Mouse (Mus musculus) left cerebral cortex, postnatal 36 days (tissue): Measurements from ENCODE around the gene Rbm33. TPM values are rescaled to one million over a fixed set of nuclear protein-coding genes. Genes with fewer than 3 reads are reported as not detected.
A peak's percentile ranks its signal among the peaks of the same experiment; 100 is the strongest.

Experiments used
- DNase-seq, 2 experiments: peaks; one replicate each; pipeline ENCODE4 v3.0.0; 2021 to 2022; ENCODE audit warnings: low spot score in 2 of 2, mixed read lengths in 1 of 2
- intact Hi-C: fragments of 180-260 bp; cut with DNase I; formaldehyde crosslinking; loops from one replicate; pipeline ENCODE4 v1.15.1; 2025
- total RNA-seq, 2 experiments: library from RNA; stranded (reverse); gene quantifications; 2 replicates each; pipeline ENCODE4 v1.2.3; 2021

Rbm33 gene
- total RNA-seq, 2 experiments from 2014 or later, result 55.7 to 85.0 TPM

DNA sequence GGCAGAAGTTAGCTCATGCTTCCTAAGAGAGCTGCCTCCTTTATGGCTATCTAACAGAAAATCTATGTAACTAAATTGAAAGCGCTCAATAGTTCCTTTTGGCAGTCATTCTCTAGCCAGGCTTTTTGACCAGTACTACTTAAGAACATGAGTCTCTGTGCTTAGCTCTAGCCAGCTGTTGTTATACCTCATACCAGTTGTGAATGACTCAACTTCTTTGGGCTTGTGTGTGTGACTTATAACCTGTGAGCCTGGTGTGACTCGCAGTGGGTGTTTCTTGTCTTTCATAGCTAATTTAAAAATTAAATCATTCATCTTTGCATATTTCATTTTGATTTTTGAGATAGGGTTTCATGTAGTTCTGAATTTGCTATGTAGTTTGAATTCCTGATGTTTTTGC is 80.4 kb downstream of the Rbm33 start:
- intact Hi-C loops, result no loop called here

DNA sequence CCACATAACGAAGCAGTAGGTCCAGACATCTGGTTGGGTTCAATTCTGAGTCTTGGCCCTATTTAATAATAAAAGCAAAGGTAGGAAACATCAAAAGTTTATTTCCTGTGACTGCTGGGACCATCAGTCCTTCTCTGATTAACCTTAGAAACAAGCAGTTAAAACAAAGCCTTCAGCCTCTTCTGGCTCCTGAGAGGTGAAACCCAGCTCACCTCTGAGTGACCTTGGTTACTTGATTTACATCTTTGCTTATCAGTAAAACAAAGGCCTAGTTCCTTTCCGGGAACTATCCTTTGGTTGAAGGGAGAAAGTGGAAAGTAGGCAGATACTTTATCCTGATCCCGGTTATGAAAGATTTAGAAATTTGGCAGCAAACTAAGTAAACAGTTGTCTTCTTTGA is 81.8 kb downstream of the Rbm33 start:
- intact Hi-C loops, result no loop called here
- DNase-seq, result no peak

More for the DNA sequence above, 80.4 kb downstream of the Rbm33 start:
- no peak for DNase-seq

DNA sequence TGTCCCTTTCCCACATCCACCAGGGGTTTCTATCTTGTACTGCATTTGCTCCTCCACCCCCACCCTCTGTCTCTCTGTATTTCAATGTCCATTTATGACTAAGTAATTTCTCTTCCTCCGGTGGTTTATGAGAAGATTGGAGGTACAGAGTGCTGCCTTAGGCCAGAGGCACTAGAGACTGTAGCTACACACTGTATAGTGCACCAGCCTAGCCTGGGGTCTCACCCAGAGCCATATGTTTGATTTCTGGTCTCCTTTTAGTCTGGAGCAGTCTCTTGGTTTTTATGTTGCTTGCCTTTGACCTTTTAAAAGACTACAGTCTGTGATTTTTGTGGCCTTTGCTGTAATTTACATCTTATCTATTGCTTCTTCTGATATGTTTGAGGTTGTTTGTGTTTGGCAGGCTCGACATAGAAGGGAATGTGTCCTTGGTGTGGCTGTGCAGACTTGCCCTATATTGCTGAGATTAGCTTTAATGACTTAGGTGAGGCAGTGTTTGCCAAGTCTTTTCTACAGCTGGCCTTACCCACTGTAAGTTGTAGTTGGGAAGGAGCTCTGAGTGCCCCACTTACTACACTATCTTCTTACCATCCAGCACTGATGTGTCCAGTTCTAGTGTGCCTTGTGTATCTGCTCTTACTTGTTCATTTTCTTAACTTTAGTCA is 82.7 kb downstream of the Rbm33 start:
- intact Hi-C loops, result no loop called here
- DNase-seq, result no peak

- DNase-seq, result no peak
- intact Hi-C loops, result no loop called here
Measured at GRCm38 (mm10) chr5:28402756-28403155, 85.8 kb downstream of the Rbm33 start.

GRCm38 (mm10) chr5:28406662-28407061 is 89.7 kb downstream of the Rbm33 start:
- intact Hi-C loops, result no loop called here

DNA sequence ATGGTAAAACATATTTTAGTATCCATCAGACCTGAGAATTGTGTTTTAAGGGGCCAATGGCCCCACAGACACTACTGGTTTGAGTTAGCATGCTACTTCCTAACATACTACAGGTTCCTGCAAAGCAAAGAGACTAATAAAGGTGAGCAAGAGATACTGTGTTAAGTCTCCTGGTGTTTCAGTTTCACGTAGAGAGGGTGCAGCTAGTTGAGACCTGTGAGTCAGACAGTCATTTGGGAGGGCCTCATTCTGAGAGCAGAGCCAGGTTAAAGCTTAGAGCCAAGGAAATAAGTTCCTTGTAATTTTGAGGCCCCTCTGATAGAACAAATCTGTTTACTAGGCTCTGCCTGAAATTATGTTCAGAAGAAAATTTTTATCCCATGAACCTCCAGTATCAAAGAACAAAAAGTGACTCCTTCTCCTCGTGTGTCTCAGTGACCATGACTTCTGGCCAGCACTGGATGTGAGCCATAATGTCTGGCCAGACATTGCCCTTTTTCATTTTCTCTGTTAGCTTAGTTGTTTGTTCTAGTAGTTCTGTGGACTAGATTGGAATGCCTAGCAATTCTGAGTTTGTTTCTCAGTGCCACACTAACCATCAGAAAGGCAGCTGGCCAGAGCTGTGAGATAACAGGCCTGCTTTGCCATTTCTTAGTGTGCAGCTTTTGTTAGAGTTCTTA is 95.2 kb downstream of the Rbm33 start:
- no peak for DNase-seq
- intact Hi-C loops, result no loop called here

More at GRCm38 (mm10) chr5:28406662-28407061, 89.7 kb downstream of the Rbm33 start:
- DNase-seq, result no peak

DNA sequence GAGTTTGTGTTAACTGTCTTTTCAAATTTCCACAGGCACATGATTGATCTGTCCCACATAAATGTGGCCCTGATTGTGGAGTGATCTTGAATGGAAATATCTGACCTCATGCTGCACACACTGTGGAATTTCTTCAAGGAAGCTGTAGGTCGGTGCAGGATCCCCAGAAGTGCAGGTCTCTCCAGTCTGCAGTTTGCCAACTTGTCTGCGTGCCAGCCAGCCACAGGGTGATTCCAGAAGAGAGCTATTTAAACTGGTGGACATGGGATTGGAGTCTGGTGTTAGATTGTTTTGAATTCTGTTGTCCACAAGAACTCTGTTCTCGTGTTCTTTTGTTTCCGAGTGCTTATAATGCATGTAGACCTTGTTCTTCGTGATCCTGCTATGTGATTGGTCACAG is 96.6 kb downstream of the Rbm33 start:
- intact Hi-C loops, result no loop called here
- no peak for DNase-seq

GRCm38 (mm10) chr5:28414076-28414475 is 97.2 kb downstream of the Rbm33 start:
- intact Hi-C loops, result no loop called here
- no peak for DNase-seq

DNA sequence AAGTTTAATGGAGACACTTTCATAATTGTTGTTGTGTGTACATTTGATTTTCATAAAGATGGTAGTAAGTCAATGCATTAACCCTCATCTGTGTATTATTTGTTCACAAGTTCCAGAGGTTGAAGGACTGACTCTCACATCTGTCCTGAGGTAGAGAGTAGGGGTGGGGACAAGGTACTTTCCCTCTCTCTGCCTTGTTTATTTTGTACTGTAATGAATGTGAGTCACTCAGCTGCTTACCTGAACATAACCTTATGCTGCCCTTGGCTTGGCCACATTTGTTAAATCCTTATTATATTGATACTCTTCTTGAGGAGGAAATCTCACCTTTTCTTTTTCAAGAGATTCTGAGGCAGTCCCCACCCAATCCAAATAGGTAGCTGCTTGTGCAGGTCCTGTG is 99.1 kb downstream of the Rbm33 start:
- no peak for DNase-seq
- intact Hi-C loops, result no loop called here

DNA sequence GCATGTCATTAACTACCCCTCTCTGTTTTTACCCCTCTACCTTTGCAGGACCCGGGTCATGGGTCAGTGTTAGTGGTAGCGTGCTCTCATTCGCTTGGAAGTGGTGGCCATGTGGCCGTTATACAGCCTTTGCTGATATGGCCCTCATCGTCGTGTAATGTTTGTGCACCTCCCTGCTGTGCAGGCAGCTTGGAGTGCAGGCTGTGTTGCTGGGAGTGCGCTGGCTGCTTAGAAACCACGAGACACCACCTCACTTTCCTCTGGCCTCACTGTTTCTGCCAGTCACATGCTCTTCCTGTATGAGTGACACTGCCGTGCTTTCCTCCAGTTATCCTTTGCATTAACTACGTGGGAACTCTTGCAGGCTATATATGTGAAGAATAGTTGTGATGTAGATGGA is 101.8 kb downstream of the Rbm33 start:
- intact Hi-C loops, result no loop called here
- no peak for DNase-seq

DNA sequence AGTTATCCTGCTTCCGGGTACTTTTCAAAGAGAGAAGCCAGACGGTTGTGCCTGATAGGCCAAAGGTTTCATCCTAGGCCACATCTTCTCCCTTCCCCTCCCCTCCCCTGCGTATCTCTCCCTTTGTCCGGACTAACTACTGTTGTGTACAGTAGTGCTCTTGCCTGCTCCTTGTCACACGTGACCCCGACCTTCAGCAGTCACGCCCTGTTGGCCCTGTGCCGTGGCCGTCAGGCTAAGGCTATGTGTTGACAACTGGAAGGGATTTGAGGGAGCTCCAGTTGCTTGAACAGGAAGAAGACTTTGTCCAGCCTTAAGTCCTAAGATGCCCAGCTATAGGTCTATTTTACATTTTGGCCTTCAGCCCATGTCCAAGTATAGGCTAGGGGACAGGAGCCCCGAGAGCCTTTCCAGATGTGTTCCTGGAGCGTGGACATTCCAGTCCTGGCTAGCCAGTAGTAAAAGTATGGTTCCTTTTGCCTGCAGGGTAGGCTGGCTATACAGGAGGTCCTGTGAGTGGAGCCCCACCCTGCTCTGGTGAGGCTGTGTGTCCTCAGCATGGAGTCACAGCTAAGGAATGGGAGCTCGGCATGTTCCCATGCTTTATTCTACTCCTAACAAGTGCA is 102.8 kb downstream of the Rbm33 start:
- DNase-seq, result peak in 1 of 2 experiments; percentile 0
- intact Hi-C loops, result no loop called here

DNA sequence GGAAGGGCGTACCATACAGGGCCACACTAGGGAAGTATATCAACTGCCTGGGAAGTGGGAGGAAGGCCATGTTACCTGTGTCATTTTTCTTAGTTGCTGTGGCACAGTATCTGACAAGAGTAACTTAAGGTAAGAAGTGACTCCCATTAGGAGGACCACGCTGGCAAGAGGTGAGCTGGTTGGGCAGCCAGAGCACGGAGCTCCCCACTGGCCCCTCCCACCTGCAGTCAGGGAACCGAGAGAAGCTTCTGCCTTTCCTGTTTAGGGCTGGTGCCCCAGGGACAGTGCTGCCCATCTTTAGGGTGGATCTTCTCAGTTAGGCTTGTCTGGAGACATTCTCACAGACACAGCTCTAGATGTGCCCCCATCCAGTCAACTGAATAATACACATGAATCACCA is 106.9 kb downstream of the Rbm33 start:
- intact Hi-C loops, result no loop called here
- no peak for DNase-seq

- intact Hi-C loops, result no loop called here
- DNase-seq, result peak in 1 of 2 experiments; percentile 1
Measured at GRCm38 (mm10) chr5:28425926-28426325, 109.0 kb downstream of the Rbm33 start.

DNA sequence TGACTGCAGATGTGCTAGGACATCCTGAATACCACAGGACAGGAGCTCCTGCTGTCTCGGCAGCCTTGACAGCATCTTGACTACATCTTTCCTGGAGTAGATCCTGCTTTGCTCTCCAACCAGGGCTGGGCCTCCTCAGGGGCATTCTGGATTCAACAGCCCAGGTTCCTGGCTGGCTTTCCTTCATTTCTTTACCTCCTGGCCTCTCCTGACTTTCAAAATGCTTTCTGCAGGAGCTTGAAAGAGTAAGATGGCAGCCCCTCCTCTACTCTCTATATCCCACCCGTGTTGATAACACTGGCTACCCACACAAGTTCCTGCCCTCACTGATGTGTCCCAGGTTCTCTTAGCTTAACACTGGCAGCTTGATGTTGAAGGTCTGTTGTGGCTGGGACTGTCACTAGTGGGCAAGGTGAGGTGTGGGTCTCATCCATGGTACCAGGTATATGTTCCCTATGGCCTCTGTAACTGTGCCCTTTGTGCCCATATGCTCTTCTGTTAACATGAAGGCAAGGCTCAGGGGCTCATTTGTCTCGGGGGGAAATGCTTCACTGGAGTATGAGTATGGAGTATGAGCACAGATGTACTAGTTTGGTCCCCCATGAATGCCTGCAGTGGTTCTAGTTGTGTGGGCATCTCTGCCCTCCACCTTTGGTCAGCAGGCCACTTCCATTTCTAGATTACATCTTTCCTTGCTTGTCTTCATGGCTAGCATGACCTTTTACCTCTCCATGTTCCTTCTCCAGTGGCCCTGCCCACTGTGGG is 133.4 kb downstream of the Rbm33 start:
- intact Hi-C loops, result loop anchor here (5.0 to 10.0 kb wide), 2 partner anchors 827 to 884 kb away; no protein-coding TSS in a partner anchor
- DNase-seq, result peak in 1 of 2 experiments; percentile 1

- intact Hi-C loops, result loop anchor here (1.0 to 10.0 kb wide), 3 partner anchors 584 to 884 kb away; no protein-coding TSS in a partner anchor
- peak; percentile 74 to 79 for DNase-seq
Measured at GRCm38 (mm10) chr5:28451053-28451638, 134.2 kb downstream of the Rbm33 start.

DNA sequence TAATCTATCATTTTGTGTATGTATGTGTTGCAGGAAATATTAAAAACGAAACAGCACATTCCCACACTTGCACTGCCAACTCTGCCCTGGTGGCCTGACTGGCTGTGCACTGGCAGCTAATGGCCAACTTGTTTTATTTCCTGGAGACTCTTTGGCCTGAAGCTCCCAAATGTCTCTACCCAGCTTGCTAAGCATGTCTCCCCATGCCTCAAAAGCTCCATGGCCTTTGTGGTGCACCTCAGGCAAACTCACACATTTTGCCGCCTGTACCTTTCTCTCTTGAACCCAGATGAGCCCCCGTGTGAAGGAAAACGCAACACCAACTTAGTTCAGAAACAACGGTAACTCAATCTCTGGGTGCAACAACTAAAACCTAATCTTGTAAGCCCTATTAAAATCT is 136.2 kb downstream of the Rbm33 start:
- intact Hi-C loops, result loop anchor here (5.0 to 10.0 kb wide), 2 partner anchors 824 to 882 kb away; no protein-coding TSS in a partner anchor
- peak in 1 of 2 experiments; percentile 2 for DNase-seq

DNA sequence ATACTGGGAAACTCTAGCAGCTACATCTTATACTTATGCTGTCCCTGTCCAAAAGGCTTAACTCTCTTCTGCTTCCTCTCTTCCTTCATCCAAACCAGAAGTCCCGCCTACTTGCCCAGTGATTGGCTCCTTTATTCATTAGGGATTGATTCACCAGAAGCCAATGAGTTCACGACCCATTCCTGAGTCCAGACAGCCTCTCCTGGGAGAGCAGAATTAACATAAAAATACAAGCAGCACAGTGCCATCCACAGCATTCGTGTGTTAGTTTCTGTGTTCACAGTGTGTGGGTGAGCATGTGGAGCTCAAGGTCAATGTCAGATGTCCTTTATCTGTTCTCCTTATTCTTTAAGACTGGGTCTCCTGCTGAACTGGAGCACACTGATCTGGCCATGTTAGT is 136.6 kb downstream of the Rbm33 start:
- intact Hi-C loops, result loop anchor here (5.0 to 10.0 kb wide), 2 partner anchors 824 to 881 kb away; no protein-coding TSS in a partner anchor
- DNase-seq, result peak in 1 of 2 experiments; percentile 2

DNA sequence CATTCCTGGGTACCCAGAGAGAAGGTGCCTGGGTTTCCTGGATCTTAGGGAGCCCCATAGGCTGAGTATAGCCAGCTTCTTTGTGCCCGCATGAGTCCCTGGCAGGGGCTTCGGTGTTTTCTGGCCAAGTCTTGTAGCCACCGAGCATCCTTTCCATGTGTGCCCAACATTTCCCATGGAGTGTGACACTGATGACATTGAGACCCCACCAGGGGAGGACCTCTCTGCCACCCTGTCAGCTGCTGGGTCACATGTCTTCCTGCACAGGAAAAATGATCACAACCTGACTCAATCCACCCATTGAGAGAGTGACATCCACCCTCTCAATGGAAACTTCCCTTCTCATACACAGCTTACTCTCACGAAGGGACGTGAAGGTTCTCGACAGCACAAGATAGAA is 137.6 kb downstream of the Rbm33 start:
- DNase-seq, result peak in 1 of 2 experiments; percentile 1
- intact Hi-C loops, result loop anchor here (5.0 to 10.0 kb wide), 2 partner anchors 823 to 880 kb away; no protein-coding TSS in a partner anchor

GRCm38 (mm10) chr5:28455721-28456120 is 138.8 kb downstream of the Rbm33 start:
- DNase-seq, result peak in 1 of 2 experiments; percentile 1
- intact Hi-C loops, result loop anchor here (10.0 kb wide), 1 partner anchor 879 kb away; no protein-coding TSS in a partner anchor
